Mouse (Mus musculus): ENCODE measurements around the gene Gm5148.

Gm5148 gene

DNA sequence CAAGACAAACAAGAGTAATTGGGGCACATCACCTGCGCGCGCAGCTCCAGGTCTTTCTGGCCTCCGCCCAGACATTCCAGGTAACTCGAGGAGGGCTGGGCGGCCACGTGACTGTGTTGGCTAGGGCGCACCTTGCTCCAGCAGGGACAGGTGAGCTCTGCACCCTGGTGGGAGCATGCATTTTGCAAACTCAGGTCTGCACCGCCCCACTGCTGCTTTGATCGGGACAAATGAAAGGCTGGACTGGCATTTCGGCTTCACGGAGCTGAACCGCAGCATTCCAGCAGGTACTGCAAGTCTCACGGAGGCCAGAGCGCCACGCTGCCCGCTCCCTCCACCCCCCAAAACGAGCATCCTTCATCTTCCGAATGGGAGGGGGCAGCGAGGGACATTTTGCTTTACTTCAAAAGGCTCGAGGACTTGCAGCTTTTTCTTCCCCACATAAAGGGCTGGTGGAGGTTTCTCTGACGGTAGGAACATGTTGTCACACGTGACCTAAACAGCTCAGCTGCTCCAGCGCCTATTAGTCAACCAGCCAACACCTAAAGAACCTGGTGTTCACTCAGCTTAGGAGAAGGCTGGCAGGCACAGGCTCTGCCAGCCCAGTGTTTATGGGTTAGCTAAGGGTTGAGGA lies at the start of gene Gm5148:
Gm5148 (minus strand) TSS at position 320 of the 634 bp plus-strand sequence.
- DNase-seq (ENCODE audit: low read depth, low spot score): peak; percentile 85

DNA sequence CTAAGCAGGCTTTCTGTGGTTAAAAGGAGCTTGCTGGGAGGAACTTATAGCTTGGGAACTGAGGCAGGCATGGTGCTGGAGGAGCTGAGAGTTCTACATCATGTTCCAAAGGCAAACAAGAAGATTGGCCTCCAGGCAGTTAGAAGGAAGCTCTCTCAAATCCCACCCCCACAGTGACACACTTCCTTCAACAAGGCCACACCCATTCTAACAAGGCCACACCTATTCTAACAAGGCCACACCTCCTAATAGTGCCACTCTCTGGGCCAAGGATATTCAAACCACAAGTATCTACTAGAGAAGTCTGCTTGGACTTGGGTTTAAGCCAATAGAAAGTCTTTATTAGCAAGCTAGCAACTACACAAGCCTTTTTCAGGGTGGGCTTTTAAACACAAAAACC lies 46.7 kb upstream of the Gm5148 start:
- DNase-seq (ENCODE audit: low read depth, low spot score): peak; percentile 33

DNA sequence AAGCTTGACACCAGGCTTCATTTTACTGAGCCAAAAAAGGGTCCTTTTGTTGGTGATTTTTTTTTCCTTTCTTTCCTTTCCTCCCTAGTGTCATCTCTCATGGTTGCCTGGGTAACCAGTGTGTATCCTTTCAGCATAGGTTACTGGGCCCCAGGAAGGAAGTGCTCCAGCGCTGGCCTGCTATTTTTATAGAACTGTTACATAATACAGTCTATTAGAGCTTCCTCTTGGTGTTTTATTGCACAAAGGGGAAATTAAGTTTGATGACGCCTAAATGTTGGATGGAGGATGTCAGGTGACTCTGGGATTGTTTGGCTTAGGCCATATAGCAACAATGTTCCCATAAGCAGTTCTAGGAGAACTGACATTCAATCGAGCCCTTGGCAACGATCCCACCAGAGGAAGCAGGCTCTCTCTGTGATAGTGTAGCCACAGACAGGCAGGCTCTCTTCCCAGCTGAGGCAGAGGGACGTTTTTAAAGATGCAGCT lies 45.0 kb upstream of the Gm5148 start:
- DNase-seq (ENCODE audit: low read depth, low spot score): no peak

DNA sequence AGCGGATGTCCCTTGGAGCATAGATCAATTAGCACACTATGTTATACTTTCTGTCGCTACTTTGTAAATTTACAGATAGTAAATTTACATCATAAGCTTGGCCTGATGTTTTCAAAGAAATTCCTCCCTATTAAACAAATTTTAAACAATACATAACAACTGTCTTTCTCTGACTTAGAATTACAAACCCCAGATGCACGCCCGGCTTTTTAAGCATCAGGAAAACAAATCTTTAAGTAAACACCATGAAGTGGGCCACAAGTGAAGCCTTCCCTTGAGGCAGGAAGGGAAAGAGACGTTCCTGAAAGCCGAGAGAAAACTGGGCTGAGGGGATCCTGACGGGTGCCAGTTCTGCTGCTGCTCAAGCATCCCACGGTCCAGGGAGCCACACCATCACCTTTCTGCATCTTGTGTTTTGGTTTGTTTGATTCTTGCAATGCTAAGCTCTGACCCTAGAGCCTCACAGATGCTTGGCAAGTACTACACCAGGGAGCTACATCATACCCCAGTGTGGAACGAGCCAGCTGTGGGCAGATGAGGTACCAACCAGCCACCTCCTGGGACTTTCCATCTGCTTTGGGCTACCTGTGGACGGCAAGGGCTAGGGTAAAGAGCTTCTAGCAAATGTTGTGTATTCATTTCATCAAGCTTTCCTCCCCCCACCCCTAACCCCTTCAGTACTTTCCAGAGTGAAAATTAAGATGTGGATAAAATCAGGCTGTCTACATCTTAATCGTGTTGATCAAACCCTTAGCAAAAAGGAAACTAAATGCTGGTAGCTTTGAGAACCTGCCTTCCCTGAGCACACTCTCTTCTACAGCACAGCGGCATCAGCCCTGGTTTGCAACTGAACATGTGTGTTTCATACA lies 43.1 kb upstream of the Gm5148 start:
- no peak for DNase-seq (ENCODE audit: low read depth, low spot score)

DNA sequence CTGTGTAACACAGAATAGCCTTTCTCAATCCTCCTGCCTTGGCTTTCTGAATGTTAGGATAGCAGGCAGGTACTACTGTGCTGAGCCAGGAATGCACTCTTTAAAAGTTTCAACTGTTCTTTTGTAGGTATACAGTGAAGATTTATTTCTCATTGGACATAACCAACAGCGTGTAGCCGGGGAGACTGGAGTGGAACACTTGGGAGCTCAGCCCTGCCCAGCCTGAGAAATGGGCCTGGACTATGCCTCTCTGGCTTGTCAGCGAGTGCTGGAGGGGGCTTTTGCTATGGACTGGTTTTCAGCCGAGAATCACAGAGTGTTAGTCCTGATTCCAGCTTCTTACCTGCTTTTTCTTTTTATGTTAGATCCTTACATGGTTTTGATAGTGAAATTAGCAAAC lies 42.3 kb upstream of the Gm5148 start:
- no peak for DNase-seq (ENCODE audit: low read depth, low spot score)

DNA sequence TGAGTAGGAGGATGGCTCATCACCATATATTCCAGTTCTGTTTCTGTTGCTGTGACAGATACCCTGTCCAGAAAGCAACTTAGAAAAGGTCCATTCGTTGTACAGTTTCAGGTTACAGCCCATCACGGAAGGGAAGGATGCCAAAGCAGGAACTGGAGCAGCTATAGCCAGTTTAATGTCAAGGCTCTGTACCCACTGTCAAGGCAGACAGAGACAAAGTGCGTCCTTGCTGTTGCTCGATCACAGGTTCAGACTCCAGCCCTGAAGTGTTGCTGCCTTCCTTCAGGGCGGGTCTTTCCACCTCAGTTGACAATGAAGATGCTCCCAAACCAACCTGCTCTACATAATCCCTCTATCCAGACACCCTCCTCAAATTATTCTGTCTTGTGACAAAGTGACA lies 41.7 kb upstream of the Gm5148 start:
- DNase-seq (ENCODE audit: low read depth, low spot score): no peak

GRCm38 (mm10) chr3:37765275-37765674 lies 41.0 kb upstream of the Gm5148 start:
- no peak for DNase-seq (ENCODE audit: low read depth, low spot score)

DNA sequence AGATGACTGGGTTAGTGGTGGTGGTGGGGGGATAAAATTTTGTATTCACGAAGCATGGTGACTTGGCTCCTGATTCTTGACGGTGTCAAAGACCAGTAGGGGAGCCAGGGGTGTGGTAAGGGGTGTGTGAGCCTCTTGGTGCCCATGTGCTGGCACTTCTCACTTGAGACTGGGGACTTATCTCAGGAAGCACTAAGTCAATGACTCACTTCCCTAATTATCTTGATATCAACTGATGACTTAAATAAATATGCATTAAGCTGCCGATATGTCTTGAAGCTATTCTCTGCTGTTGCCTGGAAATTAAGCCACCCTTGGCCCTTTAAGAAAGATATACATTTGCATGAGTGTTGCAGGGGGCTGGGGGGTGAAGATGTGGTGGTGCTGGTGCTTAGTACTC lies 38.0 kb upstream of the Gm5148 start:
- no peak for DNase-seq (ENCODE audit: low read depth, low spot score)

DNA sequence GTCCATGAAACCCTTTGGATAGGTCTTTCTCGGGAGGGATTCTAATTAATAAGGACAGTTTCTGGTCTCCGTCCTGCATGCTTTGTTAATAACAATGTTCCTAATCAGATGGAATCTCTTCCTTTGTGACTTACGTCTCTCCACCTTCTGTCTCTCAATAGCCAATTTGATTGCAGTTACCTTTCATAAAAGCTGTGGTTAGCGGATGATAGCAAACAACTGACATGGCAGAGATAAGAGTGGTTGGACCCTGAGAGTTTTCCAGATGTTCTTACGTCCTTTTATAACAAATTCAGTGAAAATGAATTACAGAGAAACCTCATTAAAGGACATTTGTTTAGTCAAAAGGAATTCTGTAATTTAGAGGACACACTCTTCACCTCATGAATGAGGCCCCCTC lies 37.5 kb upstream of the Gm5148 start:
- DNase-seq (ENCODE audit: low read depth, low spot score): no peak

DNA sequence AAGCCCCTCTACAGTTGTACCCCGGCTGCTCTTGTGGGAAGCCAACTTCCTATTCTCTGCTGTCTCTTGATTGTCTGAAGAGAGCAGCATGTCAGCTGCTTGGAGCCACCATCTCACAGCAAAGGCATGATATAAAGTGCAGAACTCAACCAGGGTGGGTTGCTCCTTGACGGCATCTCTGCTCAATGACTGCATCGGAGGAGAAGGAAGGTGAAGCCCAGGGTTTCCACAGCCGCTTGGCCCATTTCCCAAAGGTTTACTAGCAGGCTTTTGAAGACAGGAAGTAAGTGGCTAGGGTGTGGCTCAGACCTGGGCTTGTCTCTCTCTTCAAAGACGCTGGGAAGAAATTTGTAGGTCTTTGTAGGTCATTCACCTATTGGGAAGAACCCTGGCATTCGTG lies 36.6 kb upstream of the Gm5148 start:
- DNase-seq (ENCODE audit: low read depth, low spot score): peak; percentile 60

DNA sequence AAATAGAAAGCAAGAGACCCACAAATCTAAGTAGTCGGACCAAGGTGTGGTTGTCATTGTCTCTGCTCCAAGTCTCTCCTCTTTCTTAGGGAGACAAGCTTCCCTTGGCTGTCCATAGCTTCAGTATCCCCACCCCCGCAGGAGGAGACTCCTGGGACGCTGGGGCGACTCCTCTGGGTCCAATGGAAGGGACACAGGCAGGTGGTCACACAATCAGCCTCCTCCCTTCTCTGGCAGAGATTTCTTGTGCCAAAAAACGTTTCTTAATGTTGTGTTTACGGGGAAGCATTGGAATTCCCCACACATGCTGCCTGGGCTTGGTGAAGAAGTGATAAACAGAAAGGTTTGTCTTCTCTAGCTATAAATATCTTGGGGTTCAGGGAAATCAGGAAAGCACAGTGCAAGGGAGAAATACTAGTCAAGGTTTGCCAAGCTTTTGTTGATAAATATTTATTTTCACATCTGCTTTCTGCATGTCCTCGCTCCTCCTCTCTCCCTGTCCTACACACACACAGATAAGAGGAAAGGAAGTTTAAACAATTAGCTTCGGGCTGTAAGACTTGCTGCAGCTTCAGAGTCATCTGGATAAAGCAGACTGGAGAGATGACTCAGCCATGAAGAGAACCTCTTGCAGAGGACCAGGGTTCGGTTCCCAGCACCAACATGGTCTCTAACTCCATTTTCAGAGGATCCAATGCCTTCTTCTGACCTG lies 34.5 kb upstream of the Gm5148 start:
- DNase-seq (ENCODE audit: low read depth, low spot score): no peak

GRCm38 (mm10) chr3:37758124-37758523 lies 33.8 kb upstream of the Gm5148 start:
- peak; percentile 80 for DNase-seq (ENCODE audit: low read depth, low spot score)

GRCm38 (mm10) chr3:37757613-37758012 lies 33.3 kb upstream of the Gm5148 start:
- DNase-seq (ENCODE audit: low read depth, low spot score): no peak

DNA sequence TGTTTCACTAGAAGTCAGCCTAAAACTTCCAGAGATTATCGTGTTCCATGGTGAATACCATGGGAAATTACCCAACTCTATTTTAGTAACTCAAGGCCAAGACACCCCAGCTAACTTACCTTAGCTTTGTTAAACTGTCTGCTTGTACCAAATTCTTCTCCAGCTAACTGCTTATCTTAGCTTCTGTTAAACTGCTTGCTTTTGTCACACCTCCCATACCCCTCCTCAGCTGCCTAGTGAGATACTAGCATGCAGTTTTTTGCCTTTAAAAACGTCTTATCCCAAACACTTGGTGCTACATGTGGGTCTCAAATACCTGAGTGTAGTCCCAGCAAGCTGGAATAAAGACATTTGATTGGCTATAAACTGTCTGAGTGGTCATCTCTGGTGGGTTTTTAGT lies 31.7 kb upstream of the Gm5148 start:
- DNase-seq (ENCODE audit: low read depth, low spot score): no peak

DNA sequence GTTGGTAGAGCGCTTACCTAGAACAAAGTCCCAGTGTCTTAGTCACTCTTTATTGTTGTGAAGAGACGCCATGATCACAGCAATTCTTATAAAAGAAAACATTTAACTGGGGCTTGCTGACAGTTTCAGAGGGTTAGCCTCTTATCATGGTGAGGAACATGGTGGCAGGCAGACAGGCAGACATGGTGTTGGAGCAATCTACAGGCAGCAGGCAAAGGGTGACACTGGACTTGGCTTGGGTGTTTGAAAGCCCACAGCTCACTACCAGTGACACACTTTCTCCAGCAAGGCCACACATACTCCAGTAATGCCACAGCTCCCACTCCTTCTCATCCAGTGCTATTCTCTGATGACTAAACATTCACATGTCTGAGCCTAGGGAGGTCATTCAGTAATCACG lies 30.3 kb upstream of the Gm5148 start:
- no peak for DNase-seq (ENCODE audit: low read depth, low spot score)

DNA sequence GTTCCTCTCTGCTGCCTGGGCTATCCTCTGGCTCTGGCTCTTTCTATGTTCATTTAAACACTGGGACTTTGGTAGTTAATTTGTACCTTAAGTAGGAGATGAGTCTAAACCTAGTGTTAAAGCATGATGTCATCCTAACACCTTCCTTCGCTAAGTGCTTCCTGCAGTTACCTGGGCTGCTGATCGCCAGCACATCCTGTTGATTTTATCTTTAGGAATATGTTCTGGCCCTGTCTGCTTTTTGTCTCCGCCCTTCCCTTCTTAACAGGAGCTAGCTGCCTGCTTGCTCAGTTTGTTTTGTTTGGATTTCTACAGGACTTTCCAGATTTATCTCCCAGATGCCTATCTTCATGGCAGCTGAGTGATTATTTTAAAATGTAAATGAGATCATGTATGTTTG lies 28.9 kb upstream of the Gm5148 start:
- no peak for DNase-seq (ENCODE audit: low read depth, low spot score)

- no peak for DNase-seq (ENCODE audit: low read depth, low spot score)
These were observed 23.9 kb upstream of the Gm5148 start for GRCm38 (mm10) chr3:37748002-37748733.

- DNase-seq (ENCODE audit: low read depth, low spot score): no peak
These were observed 23.1 kb upstream of the Gm5148 start for GRCm38 (mm10) chr3:37747258-37748001.

- DNase-seq (ENCODE audit: low read depth, low spot score): no peak
These were observed 19.8 kb upstream of the Gm5148 start for GRCm38 (mm10) chr3:37744050-37744449.

- no peak for DNase-seq (ENCODE audit: low read depth, low spot score)
These were observed 15.7 kb upstream of the Gm5148 start for GRCm38 (mm10) chr3:37739996-37740395.
